Mouse (Mus musculus) spleen, embryonic (tissue): ENCODE measurements around the gene Car10.

ENCODE experiments used
- CTCF ChIA-PET: fragments of 350-600 bp; sonication (Branson Sonifier 250); formaldehyde crosslinking; loops from one replicate; lab custom pipeline; 2022; lab: Charles Lee

Car10 gene

DNA sequence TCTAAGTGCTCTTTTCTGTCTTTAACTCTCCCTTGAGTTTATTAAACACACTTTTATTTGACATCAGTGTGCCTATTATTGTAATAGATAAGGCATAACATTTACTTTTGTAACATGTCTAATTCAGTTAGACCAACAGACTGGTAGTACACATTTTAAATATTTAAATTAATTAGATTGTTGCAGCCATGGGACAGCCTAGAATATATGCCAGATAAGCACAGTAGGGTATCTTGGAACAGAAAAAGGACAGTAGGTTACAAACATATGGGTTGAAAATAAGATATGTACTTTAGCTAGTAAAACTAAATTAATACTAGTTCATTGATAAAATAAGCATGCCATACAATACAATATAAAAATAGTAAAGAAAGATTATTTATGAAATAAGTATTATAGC, 74.6 kb downstream of the Car10 start:
- CTCF ChIA-PET: no interaction called here

DNA sequence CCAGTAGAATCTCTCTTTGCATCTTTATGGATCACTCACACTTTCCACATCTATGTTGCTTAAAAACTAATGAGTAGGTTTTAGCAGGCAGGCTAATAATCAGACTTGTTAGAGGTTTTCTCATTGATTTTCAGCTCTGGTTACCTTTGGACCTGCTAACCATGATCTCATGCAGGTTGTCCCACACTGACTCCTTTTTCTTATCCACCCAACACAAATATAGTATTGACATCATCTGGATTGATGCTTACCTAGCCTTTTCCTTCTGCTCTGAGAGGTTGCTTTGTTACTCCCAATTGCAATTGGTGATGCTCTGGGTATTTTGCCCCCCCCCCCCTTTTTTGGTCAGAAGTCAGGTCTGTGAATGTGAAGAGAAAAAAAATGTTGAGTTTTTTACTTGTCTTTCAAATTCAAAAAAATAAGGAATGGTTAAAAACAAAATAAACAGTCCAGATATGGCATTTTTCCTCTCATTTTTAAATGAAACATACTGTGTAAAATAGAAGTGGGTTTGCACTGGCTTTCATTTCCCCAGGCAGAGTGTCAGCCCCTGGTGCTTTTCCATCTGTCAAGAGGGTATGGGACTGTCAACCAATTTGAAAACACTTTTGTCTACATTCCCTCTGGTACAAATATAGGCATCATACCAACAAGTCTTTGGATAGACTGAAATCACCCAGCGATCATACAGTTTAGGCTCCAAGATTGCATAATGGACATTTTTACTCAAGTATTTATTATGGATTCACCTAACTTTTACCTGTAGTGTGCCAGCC, 75.9 kb downstream of the Car10 start:
- CTCF ChIA-PET: interaction anchor here (0.6 kb wide), 1 partner anchor 307 kb away, joined by 7 read pairs; no protein-coding TSS in a partner anchor

DNA sequence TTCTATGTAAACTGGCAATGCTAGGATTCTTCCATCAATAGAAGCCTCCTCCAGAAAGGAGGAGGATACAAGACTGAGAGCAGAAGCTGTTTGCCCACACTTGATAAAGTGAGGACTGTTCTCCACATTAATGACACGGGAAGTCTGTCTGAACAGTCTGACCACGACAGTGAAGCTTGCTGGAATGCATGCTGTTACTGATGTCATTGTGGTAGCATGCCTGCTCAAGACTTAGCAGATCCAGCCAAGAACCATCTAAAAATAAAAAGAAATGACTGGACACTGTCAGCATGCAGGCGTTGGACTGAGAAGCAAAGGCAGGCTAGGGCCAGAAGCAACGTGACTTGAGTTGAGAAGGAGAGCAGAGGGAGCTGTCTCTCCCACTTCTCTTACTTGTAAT, 87.6 kb downstream of the Car10 start:
- CTCF ChIA-PET: no interaction called here

DNA sequence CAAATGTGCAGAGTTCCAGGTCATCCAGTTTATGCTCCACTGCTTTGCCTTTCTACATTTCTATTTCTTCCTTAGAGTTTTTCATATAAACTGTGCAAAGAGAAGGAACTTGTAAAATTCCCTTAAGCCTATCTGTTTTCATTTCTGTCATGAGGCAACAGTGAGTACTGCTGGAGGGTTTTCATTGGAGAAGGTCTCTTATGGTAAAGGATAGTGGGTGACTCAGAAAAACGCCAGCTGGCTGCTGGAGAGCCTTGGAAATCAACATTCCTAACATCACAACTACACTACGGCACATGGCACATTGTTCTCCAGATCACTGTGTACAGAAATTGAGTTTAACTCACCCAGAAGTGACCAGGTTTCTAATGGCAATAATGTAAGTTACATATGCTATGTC, 88.3 kb downstream of the Car10 start:
- CTCF ChIA-PET: no interaction called here

DNA sequence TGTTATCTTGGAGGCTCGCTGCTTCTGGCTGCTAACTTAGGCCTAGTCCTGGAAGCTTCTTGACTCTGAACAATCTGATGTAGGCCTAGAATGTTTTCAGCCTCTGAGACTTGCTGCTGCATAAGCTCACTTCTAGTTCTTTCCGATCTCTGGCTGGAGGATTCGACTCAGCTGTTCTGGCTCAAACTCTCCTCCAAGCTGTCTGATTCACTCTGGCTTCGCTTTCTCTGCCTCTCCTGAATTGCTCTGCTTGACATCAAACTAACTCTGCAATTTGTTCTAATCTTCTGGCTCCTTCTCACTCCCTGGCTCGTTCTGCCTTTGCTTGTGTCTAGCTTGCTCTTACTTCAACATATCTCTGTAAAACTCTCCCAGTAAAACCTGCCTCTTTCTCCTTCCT, 90.8 kb downstream of the Car10 start:
- CTCF ChIA-PET: no interaction called here

DNA sequence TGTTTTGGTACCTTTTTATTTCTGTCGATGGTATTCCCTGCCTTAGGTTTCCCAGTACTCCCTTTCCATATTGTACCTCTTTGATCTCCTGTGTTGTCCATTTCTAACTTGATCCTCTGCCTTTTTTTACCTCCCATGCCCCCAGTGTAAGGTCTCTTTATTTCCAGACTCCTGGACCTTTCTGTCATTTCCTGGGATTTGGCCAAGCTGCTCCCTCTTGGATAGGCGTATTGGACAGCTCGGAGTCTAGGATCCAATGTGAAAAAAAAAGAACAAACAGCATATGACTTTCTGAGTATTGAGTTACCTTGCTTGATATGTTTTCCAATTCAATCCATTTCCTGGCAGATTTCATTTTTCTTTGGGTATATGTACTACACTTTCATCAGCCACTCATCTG, 102.2 kb downstream of the Car10 start:
- CTCF ChIA-PET: no interaction called here

DNA sequence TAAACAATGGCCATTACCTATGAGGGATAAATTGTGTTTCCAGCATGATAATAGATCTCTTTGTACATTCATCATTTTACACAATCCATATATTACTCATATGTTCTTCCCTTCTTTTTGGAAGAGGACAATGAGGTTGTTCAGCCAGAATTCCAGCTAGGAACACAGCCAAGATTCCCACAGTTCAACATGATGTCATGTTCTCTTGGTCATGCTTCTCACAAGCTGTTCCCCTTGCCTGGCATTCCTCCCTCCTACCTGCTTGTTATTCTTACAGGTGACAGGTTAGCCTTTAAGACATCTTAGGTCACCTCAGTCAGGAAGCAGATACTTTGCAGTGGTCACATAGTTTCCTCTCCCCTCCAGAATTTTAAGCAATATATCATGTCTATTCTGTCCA, 119.6 kb downstream of the Car10 start:
- CTCF ChIA-PET: no interaction called here

DNA sequence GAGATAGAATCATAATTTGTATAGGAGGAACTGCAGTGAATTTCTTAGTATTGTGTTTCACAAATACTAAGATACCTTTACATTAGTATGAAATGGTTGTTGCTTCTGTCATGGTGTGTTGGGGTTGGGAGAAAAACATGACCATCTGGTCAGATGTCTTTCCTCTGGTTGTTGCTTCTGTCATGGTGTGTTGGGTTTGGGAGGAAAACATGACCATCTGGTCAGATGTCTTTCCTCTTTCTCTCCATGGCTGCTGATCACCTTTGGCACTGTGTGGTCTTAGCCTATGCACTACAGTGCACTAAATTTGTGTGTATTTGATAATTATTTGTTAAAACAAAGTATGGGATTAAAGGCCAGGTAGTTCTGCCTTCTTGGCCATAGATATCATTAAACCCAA, 132.2 kb downstream of the Car10 start:
- CTCF ChIA-PET: no interaction called here

DNA sequence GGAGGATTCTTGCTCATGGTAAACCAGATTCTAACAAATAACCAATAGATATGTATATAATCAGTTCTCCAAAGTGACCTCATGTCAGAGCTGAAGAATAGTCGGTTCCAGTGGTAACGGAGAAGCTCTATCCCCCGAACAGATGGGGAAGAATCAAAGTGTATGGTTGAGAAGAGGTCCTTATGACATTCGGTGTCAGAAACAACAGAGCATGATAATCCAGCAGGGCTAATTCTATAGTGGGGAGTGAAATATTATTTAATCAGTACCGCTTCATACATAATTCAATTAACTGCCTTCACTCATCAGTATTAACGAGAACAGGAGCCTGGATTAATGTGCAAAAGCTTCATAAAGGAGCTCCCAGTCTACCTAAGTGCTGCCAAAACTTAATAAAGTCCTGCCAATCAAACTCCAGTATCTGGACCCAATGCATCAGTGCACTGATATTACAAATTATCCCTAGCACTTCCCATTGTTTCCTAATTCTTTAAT, 152.0 kb downstream of the Car10 start:
- CTCF ChIA-PET: no interaction called here

DNA sequence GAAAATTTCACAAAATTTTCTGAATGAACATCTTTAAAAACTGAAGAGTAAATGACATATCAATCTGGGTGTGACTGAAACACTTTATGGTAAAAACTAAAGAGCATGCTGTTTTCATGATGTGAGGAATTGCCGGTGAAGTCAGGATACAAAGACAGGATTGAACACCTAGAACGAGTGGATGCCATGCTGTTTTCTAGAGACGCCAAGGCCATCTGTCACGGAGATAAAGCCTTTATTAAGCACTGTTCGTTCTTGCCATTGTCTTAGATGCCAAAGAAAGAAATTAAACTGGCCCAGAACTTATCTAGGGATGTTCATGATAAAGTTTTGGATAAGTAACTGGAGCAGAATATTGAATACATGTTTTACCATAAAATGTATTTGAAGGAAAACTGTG, 153.9 kb downstream of the Car10 start:
- CTCF ChIA-PET: no interaction called here

DNA sequence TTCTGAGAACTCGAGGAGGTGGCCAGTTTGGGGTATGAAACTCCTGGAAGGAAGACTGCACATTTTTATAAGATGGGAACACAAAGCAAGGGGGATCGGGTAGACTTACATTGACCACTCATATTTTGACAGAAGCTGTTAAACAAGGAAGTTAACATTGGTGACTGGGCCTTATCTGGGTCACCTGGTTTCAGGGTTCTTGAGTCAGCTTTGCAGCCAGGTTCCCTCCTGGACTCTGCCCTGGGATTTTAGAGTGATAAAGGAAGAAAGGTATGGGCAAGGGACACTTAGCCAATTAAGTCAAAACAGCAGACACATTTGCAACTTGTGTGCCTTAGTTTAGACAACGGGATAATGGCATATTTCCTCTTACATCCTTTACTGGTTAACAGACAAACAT, 166.2 kb downstream of the Car10 start:
- CTCF ChIA-PET: no interaction called here

DNA sequence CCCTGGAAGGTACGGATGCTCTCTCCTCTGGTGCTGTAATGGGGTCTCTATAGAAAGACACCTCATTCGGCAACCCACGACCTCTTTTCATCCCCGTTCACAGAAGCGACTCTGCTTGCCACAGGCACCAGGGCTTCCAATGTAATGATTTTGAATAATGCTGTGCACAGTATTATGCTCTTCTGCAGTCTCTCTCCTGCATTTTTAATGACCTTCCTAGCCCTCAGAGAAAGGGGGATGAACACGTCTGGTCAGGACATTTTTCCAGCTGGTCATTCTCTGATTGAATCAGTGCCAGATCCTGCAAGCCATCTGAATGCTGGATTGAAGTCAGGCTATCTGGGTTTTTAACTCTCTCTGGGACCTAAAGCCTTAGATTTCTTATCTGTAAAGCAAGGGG, 174.2 kb downstream of the Car10 start:
- CTCF ChIA-PET: no interaction called here

DNA sequence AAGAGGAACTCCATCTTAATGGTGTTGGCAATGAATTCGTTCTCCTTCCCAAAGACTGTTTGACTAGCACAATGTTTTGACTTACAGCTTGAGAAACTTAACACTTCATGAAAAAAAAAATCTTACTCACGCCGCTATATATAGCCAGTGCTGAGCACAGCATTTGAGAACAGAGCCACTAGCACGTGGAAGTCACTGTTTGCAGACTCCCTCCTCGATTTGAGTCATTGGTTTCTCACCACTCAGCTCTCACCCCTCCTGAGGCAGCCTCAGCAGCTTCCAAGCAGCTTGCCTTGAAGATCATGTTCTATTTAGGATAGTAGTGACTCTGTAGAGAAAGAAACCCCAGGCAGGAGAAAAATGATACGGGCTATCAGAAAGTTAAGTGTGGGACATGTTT, 176.1 kb downstream of the Car10 start:
- CTCF ChIA-PET: no interaction called here

DNA sequence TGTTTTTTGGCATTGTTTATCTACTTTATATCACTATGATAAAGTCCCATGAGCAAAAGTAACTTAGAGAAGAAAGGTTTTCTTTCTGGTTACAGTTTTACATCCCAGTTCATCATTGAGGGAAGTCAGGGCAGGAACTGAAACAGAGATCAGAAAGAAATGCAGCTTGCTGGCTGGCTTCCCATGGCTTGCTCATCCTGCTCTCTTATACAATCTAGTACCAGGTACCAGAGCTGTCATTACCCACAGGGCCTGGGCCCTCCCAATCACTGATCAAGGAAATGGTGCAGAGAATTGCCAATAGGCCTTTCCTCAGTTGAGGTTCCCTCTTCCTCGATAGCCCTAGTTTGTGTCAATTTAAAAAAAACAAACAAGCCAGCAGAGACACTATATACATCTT, 195.8 kb downstream of the Car10 start:
- CTCF ChIA-PET: no interaction called here

DNA sequence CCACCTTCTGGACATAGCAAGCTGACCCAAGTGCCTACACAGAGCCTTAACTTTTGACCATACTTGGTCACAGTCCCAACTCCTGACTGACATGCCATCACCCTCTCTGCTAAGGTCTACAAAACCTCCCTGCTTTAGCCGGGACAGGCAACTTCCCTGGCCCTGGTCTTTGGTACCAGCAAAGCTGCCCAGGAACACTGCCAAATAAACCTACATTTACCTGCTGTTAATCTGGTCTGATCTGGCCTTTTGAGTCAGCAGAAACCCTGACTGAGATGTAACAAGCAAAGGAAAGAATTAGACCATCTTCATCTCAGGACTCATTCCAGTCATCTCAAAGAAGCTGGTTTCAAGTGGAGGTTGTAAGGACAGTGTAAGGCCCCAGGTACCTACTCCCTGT, 212.2 kb downstream of the Car10 start:
- CTCF ChIA-PET: no interaction called here

DNA sequence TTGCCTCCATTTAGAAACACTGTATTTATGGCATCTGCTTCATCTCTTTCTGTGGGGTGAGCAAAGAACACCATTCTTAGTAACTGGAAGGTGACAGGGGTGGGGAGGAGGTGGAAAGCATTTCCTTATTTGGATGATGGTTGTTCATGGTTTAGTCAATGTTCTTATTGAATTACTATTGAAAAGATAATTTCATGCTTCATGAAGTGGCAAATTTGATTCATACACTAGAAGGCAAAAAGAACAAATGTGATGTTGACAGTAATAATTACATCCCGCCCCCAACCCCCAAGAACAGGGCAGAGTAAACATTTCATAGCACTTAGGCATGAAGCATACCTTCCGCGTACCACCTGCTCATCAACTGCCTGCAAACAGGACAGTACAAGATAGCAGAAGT, 239.9 kb downstream of the Car10 start:
- CTCF ChIA-PET: no interaction called here

DNA sequence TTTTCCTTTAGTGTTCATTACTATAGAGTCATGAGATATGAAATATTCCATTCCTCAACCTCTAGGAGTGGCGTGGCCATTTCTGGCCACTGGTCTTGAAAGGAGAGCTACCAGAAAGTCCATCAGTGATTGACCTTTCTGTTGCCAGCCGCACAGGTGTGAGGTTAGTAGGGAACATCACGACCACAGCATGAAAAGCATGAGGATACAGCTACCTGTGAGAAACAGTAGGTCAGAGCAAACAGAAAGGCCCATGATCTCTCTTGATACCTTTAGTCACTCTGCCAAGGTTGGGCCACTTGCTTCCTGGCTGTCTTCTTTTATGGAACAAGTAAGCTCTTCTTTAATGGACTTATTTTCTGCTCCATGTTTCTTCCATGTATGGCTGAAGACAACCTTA, 246.1 kb downstream of the Car10 start:
- CTCF ChIA-PET: no interaction called here

DNA sequence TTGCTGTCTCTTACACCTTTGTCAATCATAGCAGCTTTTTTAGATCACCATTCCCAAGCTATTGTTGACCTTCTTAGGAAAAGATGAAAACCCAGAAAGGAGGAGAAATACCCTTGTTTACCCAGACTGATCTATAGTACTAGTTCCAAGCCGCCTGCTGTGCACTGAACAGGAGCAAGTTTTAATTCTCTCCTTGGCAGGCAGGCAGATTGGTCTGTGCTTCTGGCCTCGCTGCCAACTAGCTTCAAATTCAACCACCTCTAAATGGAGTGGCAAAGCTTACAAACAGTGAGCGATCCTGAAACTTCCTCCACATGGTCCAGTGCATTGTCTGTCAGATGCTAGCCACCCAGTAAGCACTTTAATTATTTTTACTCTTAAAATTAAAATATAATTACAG, 247.0 kb downstream of the Car10 start:
- CTCF ChIA-PET: no interaction called here

DNA sequence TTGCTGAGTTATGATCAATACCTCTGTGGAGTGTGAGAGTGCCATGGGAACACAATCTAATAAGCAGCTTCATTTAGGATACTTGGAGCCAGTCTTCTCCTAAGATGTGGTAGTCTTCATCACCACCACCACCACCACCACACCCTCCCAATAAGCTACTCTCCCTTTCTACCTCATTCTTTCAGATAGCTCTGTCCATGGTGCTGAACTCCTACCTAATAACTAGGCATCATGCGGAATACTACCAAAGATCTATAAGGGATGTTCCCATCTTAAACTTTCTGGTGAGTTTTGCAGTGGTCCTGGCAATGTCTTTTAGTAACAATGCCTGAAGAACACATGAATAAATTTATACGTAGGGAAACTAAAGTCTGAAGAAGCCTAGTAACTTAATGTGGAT, 263.7 kb downstream of the Car10 start:
- CTCF ChIA-PET: no interaction called here

DNA sequence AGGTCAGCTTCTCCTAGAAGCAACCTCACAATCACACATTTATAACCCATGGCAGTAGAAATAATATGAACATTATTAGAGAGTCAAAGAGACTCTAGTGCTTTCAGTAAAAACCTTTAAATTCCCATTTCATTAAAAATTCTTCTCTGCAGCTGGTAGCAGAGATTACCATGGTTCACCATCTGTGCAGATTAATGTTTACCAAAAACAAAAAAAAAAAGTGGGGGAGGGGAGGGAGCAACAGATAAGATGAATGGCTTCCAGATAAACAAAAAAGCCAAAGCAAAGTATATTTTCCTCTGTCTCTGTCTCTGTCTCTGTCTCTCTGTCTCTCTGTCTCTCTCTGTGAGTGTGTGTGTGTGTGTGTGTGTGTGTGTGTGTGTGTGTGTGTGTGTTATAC, 266.3 kb downstream of the Car10 start:
- CTCF ChIA-PET: no interaction called here

DNA sequence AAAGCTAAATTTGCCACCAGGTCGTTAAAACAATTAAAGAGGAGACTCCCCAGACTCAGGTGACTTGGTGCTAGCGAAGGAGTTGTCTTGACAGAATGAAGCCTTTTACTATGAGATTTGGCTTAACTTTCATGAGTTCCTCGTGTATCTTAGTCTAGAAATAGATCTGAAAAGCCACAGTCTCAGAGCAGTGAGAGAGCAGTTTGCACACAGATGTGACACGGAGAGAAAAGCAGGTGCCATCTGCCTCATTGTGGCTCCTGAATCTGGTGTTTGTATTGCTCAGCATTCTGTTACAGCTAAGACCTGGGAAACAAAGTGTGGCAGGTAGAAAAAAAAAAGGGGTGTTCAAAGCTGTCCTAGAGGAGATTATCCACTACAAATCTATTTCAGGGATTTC, 269.4 kb downstream of the Car10 start:
- CTCF ChIA-PET: no interaction called here

DNA sequence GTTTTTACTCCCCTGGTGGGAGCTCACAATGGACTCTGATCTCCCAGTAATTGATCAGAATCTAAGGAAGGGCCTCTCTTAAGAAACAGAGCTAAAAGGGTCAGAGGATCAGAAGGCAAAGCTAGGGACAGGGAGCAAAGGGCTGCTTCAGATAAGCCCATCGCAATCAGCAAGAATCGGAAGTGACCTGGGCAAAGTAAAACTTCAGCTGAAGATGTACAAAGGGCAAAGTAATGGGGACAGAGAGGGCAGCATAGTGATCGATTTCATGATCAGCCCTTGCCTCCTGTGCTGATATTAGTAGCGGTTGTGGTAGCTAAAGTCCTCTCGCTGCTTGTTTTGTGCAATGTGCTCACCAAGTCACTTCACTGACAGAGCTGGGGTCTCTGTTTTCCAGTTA, 269.9 kb downstream of the Car10 start:
- CTCF ChIA-PET: no interaction called here

DNA sequence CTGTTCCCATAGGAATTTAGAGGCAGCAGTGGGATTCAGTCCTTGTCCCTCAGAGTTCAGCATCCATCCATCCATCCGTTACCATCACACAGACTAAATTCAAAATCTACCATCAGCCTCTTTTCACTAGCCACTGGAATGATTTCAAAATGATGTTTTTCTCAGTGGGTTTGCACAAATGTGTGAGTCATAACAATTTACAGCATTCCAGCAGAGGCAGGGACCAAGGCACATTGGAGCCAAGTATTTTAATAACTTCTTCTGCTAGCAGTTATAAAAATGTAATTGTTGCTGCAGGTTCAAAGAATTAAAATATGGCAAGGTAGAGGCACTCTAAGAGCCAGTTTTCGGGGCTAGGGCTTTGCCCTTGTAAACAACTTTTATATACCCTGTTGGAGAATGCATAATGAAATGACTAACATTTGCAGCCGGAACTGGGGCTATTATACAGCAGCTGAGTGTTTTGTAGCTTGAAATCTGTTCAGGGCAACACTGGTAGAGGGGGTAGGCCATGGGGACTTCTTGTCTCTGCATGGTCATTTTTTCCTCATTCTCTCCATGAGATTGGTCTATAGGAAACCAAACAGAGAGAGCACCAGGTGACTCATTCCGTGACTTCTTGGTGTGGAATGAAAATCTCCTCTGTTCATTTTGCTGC, 276.0 kb downstream of the Car10 start:
- CTCF ChIA-PET: no interaction called here

DNA sequence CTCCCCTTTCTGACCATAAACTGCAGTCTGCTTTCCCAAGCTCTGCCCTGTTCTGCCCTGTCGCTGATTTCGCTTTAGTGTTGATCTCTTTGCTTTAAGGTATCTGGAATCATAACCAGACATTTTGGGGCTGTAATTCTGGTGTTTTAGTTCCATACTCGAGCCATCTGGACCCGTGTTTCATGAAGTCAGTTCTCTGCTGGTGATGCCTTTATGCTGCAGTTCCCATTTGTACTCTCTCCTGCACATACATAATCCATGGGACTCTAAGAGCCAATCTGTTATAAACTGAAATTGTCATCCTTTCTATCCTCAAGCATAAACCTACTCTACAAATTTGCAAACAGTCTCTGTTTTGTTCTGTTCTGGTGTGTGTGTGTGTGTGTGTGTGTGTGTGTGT, 293.3 kb downstream of the Car10 start:
- CTCF ChIA-PET: no interaction called here
